Mouse (Mus musculus) limb, embryonic 13.5 days (tissue): ENCODE measurements at regions not wholly inside any gene's neighbourhood (a gene's known extent, or its start where the extent isn't known, plus 50 kb on each side); places are given as distances from the start of the nearest gene placed in this dataset.

Experiments
- ATAC-seq: fragments of 200-750 bp; cut with Nextera tagmentation; 2 replicates; pipeline ENCODE4 v1.8.0; 2017; ENCODE audit warnings: low read depth, moderate number of reproducible peaks, moderate TSS enrichment; ENCODE audit not compliant: low FRiP score
- H3K27ac ChIP-seq: fragments of 300-500 bp; sonication (generic); 2 replicates; pipeline ENCODE4 v1.5.1; 2015; ENCODE audit warnings: inconsistent platforms, mild to moderate bottlenecking, moderate library complexity
- H3K27me3 ChIP-seq: fragments of 300-500 bp; sonication (generic); 2 replicates; pipeline ENCODE4 v1.6.1; 2015; ENCODE audit warnings: mild to moderate bottlenecking, inconsistent platforms
- H3K36me3 ChIP-seq: fragments of 300-500 bp; sonication (generic); 2 replicates; pipeline ENCODE4 v1.6.1; 2015; ENCODE audit warnings: inconsistent platforms, mild to moderate bottlenecking, moderate library complexity
- H3K4me1 ChIP-seq: fragments of 300-500 bp; sonication (generic); 2 replicates; pipeline ENCODE4 v1.6.1; 2015; ENCODE audit warnings: inconsistent platforms
- H3K4me2 ChIP-seq: fragments of 300-500 bp; sonication (generic); replicated peaks from 2 replicates; pipeline ENCODE4 v1.6.1; 2015; ENCODE audit warnings: inconsistent platforms, mild to moderate bottlenecking, moderate library complexity
- H3K4me3 ChIP-seq: fragments of 300-500 bp; sonication (generic); 2 replicates; pipeline ENCODE4 v1.5.1; 2015; ENCODE audit warnings: moderate library complexity, mild to moderate bottlenecking, inconsistent platforms
- H3K9ac ChIP-seq: fragments of 300-500 bp; sonication (generic); 2 replicates; pipeline ENCODE4 v1.6.1; 2015; ENCODE audit warnings: mild to moderate bottlenecking, inconsistent platforms
- H3K9me3 ChIP-seq: fragments of 300-500 bp; sonication (generic); 2 replicates; pipeline ENCODE4 v1.6.1; 2016; ENCODE audit warnings: inconsistent platforms
- WGBS: fragments of 180-500 bp; shearing (Covaris S2); methylation state at CpG from one replicate; pipeline ENCODE4 v1.1.7; 2015; 5-methylcytosine and 5-hydroxymethylcytosine counted together

DNA sequence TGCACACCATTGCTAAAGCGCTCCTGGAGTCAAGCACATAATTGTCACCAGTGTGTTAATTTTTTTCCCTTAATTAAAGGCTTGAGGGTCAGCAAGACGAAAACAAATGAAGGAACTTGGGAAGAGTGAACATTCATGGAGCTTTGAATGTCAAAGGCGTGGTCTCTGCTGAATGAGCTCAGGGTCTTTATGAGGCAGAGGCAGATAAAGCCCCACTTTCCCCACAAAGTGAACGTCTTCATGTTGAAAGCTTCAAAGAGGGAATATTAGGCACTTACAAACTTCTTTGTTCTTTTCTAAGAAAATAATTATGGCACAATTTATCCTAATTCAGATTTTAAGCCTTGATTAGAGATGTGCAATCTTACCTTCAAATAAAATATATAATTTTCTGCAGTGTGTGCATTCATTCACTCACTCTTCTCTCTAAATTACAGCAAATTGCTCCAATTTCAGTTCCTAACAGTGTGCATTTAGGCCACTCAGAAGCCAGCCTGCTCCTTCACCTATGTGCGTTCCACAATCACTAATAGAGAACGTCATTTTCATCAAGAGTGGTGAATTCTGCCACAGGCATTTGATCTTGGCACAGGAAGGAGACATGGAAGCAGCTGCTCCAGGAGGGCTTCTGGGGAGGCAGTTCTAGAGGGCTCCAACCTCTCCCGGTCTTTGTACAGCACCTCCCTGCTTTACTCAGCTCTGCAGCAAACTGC, 412.1 kb downstream of the Sox11 start:
- no peak for ATAC-seq
- H3K4me3 ChIP-seq: no peak overlapping the region
- WGBS: 55% methylated on average over 7 of the region's 7 CpGs
- H3K9ac ChIP-seq: no peak overlapping the region
- H3K4me2 ChIP-seq: no peak overlapping the region
- no peak overlapping the region for H3K27ac ChIP-seq
- no peaks in the 10 kb centered on the region for H3K9me3 ChIP-seq
- H3K4me1 ChIP-seq: peaks cover 9% of the 10 kb centered on the region
- H3K36me3 ChIP-seq: no peaks in the 10 kb centered on the region
- no peaks in the 10 kb centered on the region for H3K27me3 ChIP-seq

DNA sequence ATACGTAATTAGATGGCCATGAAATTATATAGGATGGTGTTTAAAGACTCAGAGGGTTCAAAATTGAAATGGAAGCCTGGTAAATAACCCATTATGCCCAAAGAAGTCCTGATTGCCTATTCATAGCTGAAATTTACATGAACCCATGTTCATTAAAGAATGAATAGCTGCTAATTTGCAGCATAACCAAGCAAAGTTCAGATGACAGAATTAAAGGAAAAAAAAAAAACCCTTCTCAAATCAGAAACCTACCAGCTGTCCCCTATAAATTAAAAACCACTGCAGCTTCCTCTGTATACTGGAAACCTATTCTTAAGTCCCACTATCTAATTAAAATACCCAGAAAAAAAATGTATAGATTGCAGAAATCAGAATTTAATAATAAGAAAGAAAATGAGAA, 436.2 kb downstream of the Sox11 start:
- H3K36me3 ChIP-seq: no peaks in the 10 kb centered on the region
- H3K4me3 ChIP-seq: no peak overlapping the region
- H3K4me2 ChIP-seq: no peak overlapping the region
- peaks cover 13% of the 10 kb centered on the region for H3K4me1 ChIP-seq
- H3K27me3 ChIP-seq: no peaks in the 10 kb centered on the region
- no peak for ATAC-seq
- no peaks in the 10 kb centered on the region for H3K9me3 ChIP-seq
- H3K9ac ChIP-seq: no peak overlapping the region
- H3K27ac ChIP-seq: no peak overlapping the region
- WGBS: 82% methylated on average over 1 of the region's 1 CpGs

DNA sequence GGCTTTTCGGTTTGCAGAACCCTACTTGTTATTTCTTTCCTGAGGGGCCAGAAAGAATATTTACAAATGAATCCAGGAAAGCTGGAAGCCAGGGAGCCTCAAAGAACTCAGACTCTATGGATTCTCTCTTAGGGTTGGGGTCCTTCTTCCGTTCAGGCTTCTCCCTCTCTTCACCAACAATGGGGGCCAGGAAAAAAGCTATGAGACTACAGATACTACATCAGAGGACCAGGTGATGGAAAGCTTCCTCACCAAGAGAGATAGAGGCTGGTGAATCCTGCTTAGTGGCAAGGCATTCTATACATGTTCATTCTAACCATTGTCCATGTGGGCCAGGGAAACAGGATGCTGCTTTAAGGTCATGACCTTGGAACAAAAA, 434.9 kb downstream of the Cmpk2 start:
- peaks cover 13% of the 10 kb centered on the region for H3K4me1 ChIP-seq
- no peak for ATAC-seq
- no peaks in the 10 kb centered on the region for H3K27me3 ChIP-seq
- no peak overlapping the region for H3K27ac ChIP-seq
- H3K4me2 ChIP-seq: peak overlapping the region; percentile 63
- WGBS: 32% methylated on average over 2 of the region's 2 CpGs
- no peaks in the 10 kb centered on the region for H3K36me3 ChIP-seq
- H3K9me3 ChIP-seq: no peaks in the 10 kb centered on the region
- peak overlapping the region; percentile 29; the same call in 1 of the 2 replicates for H3K4me3 ChIP-seq
- H3K9ac ChIP-seq: no peak overlapping the region

DNA sequence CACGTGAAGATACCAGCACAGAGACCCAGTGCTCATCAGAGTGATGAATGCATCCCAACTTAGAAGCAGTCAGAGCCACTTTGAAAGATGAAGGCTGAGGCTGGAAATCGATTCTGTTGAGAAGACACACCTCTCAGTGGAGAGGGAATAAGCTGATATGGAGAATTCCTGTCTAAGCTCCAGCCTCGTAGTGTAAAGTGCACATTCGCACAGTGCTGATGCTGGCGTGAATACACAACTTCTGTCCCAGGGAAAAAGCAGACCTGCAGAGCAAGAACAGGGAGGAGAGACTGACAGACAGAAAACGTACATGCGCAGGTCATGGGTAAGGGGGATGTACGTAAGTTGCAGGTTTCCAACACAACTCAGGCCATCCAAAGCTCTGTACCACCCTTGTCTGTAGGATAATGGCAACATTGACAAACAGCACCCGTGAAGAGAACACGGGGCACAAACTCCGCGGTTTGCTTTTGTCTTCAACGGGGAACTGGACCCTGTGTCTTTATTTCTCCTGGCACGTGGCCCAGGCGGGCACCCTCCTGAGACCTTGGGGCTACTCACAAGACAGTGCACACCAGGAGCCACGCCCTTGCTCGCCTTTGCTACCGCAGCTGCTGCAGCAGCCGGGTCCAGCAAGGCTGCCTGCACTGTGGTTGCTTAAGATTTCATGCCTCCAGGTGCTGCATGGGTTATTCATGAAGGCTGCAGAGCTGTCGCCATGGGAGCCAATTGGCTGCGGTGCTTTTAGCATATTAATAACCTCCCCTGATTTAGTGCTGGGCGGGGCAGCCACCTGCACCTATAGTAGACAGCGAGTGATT, 434.3 kb downstream of the Cmpk2 start:
- peak; percentile 40; the same call in 1 of the 2 replicates for ATAC-seq
- Histone ChIP-seq H3K27me3 (no peaks in the 10 kb centered on the region), H3K4me2 (peak overlapping the region; percentile 63), H3K9me3 (no peaks in the 10 kb centered on the region), H3K4me3 (peak overlapping the region; percentile 29; the same call in 1 of the 2 replicates), H3K36me3 (no peaks in the 10 kb centered on the region), H3K9ac (no peak overlapping the region; the same call in 1 of the 2 replicates), H3K4me1 (peaks cover 13% of the 10 kb centered on the region), H3K27ac (no peak overlapping the region)
- 31% methylated on average over 23 of the region's 23 CpGs for WGBS

DNA sequence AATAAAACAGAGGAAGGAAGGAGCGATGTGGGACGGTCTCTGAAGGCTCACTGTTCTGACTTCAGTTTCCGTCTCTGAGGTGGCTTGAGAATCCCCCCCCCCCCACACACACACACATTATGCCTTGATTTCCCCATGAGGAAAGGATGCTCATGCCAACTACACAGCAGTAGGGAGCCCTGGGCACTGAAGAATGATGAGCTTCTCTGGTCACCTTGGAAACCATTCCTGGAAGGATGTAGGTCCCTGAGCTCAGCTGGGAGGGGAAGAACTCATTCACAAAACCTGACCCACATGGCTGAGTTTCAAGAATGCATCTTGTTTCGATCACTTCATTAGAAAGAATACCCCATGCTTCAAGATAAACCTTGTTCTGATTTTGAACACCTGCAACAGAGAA, 422.2 kb downstream of the Cmpk2 start:
- Histone ChIP-seq H3K27ac (no peak overlapping the region), H3K36me3 (no peaks in the 10 kb centered on the region), H3K27me3 (no peaks in the 10 kb centered on the region), H3K4me3 (no peak overlapping the region), H3K9ac (no peak overlapping the region), H3K4me2 (no peak overlapping the region), H3K9me3 (no peaks in the 10 kb centered on the region), H3K4me1 (peaks cover 13% of the 10 kb centered on the region)
- WGBS: 33% methylated on average over 4 of the region's 4 CpGs
- no peak for ATAC-seq

DNA sequence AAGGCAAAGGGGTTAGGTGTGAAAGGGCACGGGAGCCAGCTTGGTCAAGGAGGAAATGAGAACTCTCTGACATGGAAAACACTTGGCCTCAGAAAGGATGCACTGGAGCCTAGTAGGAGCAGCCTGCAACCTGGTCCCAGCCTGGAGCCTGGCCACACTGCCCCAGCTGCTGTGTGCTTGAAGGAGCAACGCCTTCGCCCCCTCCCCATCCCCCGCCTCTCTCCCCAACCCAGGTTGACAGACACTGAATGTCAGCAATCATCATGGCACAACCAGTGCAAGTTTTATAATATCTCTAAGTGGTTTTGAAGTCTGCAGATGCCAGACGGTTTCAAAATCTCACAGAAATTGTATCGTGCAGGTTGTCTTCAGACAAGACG, 417.6 kb downstream of the Cmpk2 start:
- Histone ChIP-seq H3K27ac (no peak overlapping the region), H3K9me3 (no peaks in the 10 kb centered on the region), H3K36me3 (no peaks in the 10 kb centered on the region), H3K4me3 (no peak overlapping the region), H3K4me1 (peaks cover 31% of the 10 kb centered on the region), H3K4me2 (no peak overlapping the region), H3K27me3 (no peaks in the 10 kb centered on the region), H3K9ac (no peak overlapping the region)
- WGBS: 61% methylated on average over 7 of the region's 7 CpGs
- ATAC-seq: no peak

DNA sequence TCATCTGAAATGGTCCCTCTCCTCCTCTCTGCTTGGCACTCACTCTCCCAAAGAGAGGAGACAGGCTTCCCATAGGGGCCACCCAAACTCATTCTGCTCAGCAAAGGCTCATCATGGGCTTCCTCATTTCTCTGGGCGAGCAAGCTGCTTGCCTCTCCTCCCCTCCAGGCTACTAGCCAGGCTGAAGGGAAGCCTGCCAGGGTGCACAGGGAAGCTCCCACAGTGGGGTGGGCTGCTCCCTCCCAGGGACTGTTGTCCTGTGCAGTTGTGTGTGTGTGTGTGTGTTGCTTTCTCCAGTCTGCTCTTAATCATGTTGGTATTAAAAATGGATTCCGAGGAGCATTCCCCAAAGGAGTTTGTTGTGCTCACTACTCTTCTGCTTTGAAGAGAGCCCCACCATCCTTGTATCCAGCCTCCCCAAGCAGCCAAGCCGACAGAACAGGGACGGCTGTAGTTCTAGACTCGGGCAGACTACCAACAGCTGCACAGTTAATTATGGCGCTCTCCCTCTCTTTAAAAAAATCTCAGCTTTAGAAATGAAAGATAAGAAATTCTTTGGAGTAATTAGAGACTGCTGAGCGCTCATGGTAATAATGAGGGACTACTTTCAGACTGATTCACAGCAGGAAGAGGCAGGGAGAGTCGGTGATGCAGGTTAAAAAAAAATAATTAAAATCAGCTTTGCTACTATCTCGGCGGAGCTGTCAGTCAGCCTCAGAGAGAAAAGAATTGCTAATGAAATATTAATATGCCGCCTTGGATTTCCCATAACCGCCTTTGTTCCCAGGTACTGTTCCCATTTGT, 417.0 kb downstream of the Cmpk2 start:
- ATAC-seq: no peak
- Histone ChIP-seq H3K4me3 (no peak overlapping the region), H3K27me3 (no peaks in the 10 kb centered on the region), H3K4me2 (no peak overlapping the region; the same call in 1 of the 2 replicates), H3K9ac (no peak overlapping the region), H3K36me3 (no peaks in the 10 kb centered on the region), H3K9me3 (no peaks in the 10 kb centered on the region), H3K27ac (no peak overlapping the region; the same call in 1 of the 2 replicates), H3K4me1 (peaks cover 26% of the 10 kb centered on the region)
- WGBS: 22% methylated on average over 12 of the region's 12 CpGs

DNA sequence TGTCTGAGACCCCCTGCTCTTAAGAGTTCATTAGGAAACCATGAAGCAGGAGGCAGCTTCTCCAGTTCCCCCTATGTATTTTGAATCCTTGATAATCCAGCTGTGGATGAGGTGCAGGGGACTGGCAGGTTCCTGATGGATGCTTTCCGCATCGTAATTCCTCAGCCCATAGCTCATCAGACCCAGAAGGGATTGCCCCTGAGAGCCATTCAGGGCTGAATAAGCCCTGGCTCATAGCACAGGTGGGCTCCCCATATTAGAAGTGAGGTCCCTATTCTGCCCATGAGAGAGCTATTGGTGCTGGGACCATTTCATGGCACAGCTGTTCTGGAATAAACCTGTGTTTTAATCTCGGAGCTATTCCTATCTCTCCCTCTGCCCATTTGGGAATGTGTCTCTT, 416.1 kb downstream of the Cmpk2 start:
- H3K4me3 ChIP-seq: no peak overlapping the region
- H3K27ac ChIP-seq: no peak overlapping the region
- no peaks in the 10 kb centered on the region for H3K27me3 ChIP-seq
- H3K36me3 ChIP-seq: no peaks in the 10 kb centered on the region
- no peak overlapping the region for H3K4me2 ChIP-seq
- peaks cover 24% of the 10 kb centered on the region for H3K4me1 ChIP-seq
- ATAC-seq: no peak
- H3K9ac ChIP-seq: no peak overlapping the region
- H3K9me3 ChIP-seq: no peaks in the 10 kb centered on the region
- WGBS: 75% methylated on average over 3 of the region's 3 CpGs

DNA sequence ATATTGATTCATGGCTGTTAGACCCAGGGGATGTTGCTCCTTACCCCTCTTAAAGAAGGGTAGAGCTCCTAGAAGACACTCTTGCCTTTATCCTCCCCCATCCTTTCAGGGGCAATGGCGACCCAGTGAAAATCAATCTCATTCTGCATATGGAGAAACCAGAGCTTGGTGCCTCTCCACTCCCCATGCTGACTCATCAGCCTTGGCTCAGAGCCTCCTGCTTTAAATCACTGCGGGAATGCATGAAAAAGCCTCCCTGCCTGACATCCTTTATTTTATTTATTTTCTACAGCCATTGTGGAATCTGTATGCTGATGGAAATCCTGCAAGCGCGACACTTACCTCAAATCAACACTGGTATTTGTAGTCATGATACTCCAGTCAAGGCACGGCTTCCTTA, 415.2 kb downstream of the Cmpk2 start:
- no peak overlapping the region for H3K4me3 ChIP-seq
- no peaks in the 10 kb centered on the region for H3K27me3 ChIP-seq
- no peak overlapping the region for H3K9ac ChIP-seq
- H3K9me3 ChIP-seq: no peaks in the 10 kb centered on the region
- H3K36me3 ChIP-seq: no peaks in the 10 kb centered on the region
- peaks cover 24% of the 10 kb centered on the region for H3K4me1 ChIP-seq
- no peak overlapping the region for H3K27ac ChIP-seq
- H3K4me2 ChIP-seq: no peak overlapping the region
- 53% methylated on average over 5 of the region's 5 CpGs for WGBS
- no peak for ATAC-seq

DNA sequence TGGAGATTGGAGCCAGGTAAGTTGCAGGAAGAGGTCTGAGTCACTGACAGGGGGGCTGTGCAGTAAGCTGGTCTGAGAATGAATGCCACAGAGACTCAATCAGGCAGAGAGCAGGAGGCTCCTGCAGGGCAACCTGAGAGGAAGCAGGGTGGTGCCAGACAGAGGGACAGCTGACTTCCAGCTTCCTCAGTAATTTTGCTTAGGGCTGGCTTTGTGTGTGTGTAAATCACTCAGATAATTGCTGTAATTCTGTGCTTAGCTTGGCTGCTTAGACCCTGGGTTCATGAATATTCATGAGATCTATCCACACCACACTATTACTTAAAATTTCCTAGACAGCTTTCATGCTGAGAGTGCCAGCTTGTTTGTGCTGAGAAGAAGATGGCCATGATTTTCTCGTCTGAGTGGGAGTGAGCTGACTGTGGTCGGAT, 408.7 kb downstream of the Cmpk2 start:
- no peak overlapping the region for H3K9ac ChIP-seq
- H3K27ac ChIP-seq: no peak overlapping the region
- H3K4me2 ChIP-seq: no peak overlapping the region
- H3K36me3 ChIP-seq: no peaks in the 10 kb centered on the region
- H3K9me3 ChIP-seq: no peaks in the 10 kb centered on the region
- no peaks in the 10 kb centered on the region for H3K4me1 ChIP-seq
- ATAC-seq: no peak
- H3K27me3 ChIP-seq: no peaks in the 10 kb centered on the region
- no peak overlapping the region for H3K4me3 ChIP-seq
- whole genome bisulfite sequencing: 69% methylated on average over 2 of the region's 2 CpGs

DNA sequence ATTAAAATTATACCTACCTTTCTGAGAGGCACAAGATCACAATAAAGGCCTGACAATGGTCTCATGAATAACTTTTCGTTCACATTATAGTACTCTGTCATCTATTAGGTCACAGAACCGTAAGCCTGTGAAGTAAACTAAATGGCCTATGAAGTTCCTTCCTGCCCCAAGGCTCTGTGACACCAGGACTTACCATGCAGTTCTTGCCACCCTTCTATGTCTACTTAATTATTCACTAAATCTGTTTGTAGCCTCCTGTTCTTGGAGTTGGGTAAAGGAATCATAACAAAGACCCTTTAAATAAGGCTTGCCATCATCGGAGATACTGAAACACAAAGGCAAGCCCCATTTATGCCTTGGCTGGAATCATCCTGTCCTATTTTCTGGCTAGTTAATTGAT, 408.3 kb downstream of the Cmpk2 start:
- Histone ChIP-seq H3K4me1 (no peaks in the 10 kb centered on the region), H3K9me3 (no peaks in the 10 kb centered on the region), H3K36me3 (no peaks in the 10 kb centered on the region), H3K27ac (no peak overlapping the region), H3K9ac (no peak overlapping the region), H3K4me3 (no peak overlapping the region), H3K27me3 (no peaks in the 10 kb centered on the region), H3K4me2 (no peak overlapping the region)
- 79% methylated on average over 3 of the region's 3 CpGs for WGBS
- ATAC-seq: no peak

DNA sequence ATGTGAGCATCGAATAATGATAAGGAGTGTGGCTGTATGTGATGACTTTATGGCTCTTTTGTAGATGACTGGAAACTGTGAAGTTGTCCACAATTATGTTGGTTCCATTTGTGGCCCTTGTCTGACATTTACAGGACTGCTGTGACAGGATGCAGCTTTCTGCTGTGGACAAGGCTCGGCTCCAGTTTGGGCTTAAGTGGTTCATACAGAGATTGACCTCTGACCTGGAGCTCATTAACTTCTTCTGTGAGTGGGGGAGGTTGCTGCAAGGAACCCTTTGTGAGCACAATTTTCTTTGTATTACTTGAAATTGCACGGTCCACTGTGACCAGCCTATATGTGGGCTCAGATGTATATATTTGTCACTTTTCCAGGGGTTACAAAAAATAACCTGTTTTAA, 403.5 kb downstream of the Cmpk2 start:
- Histone ChIP-seq H3K27ac (no peak overlapping the region), H3K4me3 (no peak overlapping the region), H3K9ac (no peak overlapping the region), H3K4me1 (no peaks in the 10 kb centered on the region), H3K36me3 (no peaks in the 10 kb centered on the region), H3K4me2 (no peak overlapping the region), H3K9me3 (no peaks in the 10 kb centered on the region), H3K27me3 (no peaks in the 10 kb centered on the region)
- no peak for ATAC-seq
- 14% methylated on average over 3 of the region's 3 CpGs for WGBS
